Mouse (Mus musculus): ENCODE data around the gene Tbc1d2. TPM values are rescaled to one million over a fixed set of nuclear protein-coding genes. Genes with fewer than 3 reads are reported as not detected.
A peak's percentile ranks its signal among the peaks of the same experiment; 100 is the strongest.
"Not testable (repeated sequence)": the region's sequence is repeated elsewhere in the genome, so short reads cannot be mapped to it uniquely, and the experiment has no call there.

Tbc1d2 gene
- total RNA-seq, 2 experiments from 2014 or later: 0.39 to 0.83 TPM

- DNase-seq (ENCODE audit: low spot score): no peak
These were observed 6.9 kb downstream of the Tbc1d2 start for GRCm38 (mm10) chr4:46642924-46643675.

DNA sequence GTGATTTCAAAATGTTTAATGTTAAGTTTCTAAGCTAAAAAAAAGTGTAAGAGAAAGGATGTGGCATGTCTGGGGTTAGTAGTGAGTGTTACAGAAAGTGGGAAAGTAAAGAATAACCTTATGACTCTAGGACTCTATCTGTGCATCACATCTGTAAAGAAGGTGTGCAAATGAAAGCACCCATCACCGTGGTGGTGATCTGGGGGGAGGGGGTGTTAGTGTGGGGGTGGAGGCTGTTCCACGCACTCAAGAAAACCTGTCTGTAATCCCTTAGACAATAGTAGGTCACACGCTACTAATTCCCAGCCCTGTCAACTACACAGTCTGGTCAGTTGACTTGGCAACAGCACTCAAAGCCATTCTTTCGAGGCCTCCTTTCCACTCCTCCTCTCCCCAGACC lies 8.7 kb downstream of the Tbc1d2 start:
- DNase-seq (ENCODE audit: low spot score): no peak

DNA sequence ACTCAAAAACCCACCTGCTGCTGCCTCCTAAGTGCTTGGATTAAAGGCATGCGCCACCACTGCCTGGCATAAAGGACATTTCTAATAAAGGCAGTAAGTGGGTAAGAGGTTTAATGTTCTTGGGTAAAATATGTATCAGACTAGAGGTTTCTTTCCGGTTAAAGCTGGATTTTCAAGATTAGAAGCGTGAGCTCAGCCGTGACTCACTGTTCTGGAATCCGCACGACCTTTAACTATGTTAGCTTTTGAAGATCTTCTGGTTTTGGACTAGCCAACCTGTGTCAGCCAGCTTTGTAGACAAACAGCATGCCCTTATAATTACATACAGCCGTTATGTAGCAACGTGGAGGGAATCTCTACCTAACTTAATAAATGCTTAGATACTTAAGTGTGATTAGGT lies 10.1 kb downstream of the Tbc1d2 start:
- no peak for DNase-seq (ENCODE audit: low spot score)

GRCm38 (mm10) chr4:46637250-46637649 lies 12.8 kb downstream of the Tbc1d2 start:
- not testable (repeated sequence) for DNase-seq (ENCODE audit: low spot score)

DNA sequence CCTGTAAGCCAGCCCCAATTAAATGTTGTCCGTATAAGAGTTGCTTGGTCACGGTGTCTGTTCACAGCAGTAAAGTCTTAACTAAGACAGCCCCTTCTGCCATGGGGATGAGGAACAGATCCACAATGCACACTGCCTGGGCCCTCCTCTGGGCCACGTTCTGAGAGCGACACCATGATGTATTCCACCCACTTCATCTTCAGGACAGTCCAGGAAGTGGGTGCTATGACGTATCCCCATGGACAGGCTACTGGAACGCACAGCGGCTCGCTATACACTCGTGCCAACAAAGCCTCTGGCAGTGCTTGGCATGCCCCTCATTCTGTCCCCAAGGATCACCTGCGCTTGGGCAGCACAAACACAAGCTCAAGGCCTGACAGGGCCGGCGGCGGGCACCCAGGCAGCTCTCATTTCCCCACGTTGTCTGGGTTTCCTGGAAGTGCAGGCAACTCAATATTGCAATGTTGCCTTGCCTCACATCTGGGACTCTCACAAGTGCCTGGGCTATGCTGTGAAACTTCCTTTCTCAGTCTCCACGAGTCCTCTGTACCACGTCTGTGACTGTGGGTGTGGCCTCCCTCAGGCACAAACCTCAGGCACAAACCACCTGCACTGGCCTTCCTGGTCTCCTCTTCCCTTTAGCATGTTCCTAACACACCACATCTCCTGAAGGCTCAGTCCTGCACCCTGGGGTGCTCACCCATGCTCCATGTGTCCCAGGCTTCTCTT lies 14.1 kb downstream of the Tbc1d2 start:
- no peak for DNase-seq (ENCODE audit: low spot score)

GRCm38 (mm10) chr4:46634881-46635280 lies 15.1 kb downstream of the Tbc1d2 start:
- DNase-seq (ENCODE audit: low spot score): no peak

- not testable (repeated sequence) for DNase-seq (ENCODE audit: low spot score)
These were observed 16.4 kb downstream of the Tbc1d2 start for GRCm38 (mm10) chr4:46633565-46633964.

DNA sequence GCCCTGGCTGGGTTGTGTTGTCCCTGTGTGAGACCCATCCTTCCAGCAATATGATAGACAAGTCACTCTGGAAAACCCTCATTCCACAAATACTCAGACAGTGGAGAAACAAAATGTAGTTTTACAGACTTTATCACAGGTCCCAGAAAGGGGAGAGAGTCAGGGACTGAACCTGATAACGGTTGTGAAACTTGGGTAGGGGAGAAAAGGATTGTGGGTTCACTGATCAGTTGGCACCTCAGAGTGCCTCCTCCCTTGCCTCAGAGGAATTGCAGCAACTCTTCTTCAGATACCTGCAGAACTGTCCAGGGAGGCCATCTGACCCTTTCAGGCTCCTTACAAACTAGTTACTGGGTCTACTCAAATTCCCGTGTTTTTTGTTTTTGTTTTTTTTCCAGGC lies 17.5 kb downstream of the Tbc1d2 start:
- DNase-seq (ENCODE audit: low spot score): no peak

GRCm38 (mm10) chr4:46630390-46630789 lies 19.6 kb downstream of the Tbc1d2 start:
- no peak for DNase-seq (ENCODE audit: low spot score)

DNA sequence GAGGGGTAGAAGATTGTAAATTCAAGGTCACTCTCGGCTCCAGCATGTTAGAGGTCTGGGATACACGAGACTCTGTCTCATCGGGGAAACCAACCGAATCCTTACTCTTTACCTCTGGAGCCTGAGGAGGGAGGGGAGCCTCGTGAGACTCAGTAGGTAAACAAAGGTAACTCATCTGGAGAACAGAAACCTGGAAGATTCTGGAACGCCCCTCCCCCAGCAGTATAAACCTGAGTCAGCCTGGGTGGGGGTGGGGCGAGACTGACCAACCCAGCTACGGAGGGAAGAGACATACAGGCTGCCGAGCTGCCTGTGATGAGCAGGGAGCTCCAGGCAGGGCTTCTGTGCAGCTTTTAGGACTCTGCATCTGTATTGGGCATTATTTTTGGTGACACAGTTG lies 21.1 kb downstream of the Tbc1d2 start:
- no peak for DNase-seq (ENCODE audit: low spot score)

DNA sequence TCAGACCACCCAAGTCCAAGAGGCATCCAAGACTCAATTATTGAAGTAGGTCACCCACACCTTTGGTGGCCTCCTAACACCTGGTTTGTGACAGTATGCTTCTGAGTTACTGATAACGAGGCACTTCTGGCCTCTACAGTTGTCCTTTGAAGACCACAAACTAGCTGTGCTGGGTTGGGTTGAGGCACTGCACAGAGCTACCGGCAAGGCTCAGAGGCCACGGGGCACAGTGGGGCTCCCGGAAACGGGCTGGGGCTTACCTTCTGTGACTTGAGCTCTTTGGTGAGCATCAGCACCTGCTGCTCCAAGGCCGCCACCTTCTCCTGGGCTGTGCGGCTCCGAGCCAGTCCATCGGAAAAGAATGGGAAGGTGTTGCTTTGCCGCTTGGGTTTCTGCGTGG lies 21.9 kb downstream of the Tbc1d2 start:
- no peak for DNase-seq (ENCODE audit: low spot score)

GRCm38 (mm10) chr4:46625101-46625500 lies 24.9 kb downstream of the Tbc1d2 start:
- DNase-seq (ENCODE audit: low spot score): no peak

DNA sequence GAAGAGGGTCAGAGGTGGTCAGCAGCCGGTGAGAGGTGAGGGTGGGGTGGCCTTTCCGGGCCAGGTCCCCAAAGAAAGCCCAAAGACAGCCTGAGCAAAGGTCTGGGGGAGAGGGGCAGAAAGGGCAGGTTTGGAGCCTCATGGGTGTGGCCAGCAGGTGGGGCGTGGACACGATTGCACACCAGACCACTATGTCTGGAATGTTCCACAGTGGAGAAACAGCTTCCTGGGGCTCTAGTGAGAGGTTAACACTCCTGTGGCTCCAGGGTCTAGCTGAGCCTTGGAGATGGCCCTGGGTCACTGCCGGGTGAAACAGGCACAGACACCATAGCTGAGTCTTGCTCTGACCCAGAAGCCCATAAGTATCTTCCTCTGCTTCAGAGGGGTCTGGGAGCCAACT lies 27.0 kb downstream of the Tbc1d2 start:
- DNase-seq (ENCODE audit: low spot score): no peak

- DNase-seq (ENCODE audit: low spot score): no peak
These were observed 29.1 kb downstream of the Tbc1d2 start for GRCm38 (mm10) chr4:46620946-46621345.

GRCm38 (mm10) chr4:46620330-46620729 lies 29.7 kb downstream of the Tbc1d2 start:
- no peak for DNase-seq (ENCODE audit: low spot score)

GRCm38 (mm10) chr4:46618196-46618817 lies 31.7 kb downstream of the Tbc1d2 start:
- DNase-seq (ENCODE audit: low spot score): no peak

GRCm38 (mm10) chr4:46617408-46617807 lies 32.6 kb downstream of the Tbc1d2 start:
- no peak for DNase-seq (ENCODE audit: low spot score)

DNA sequence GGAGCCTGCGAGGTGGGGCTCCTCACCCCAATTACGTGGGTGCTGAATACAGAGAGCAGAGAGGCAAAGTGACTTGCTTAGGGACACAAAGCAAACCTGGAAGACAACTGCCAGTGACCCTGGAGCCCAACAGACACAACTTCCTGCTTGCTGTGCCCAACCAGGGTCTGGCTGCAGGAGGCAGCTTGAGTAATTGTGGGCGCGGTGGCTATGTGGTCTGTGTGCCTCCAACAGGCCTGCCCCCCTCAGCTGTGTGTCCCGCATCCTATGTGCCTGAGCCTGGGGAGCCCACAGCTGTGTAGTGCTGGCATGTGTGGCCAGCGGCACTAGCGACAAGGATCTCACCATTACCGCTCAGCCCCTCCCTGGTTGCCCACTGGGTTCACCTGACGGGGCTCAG lies 35.4 kb downstream of the Tbc1d2 start:
- DNase-seq (ENCODE audit: low spot score): no peak

GRCm38 (mm10) chr4:46613618-46614017 lies 36.4 kb downstream of the Tbc1d2 start:
- DNase-seq (ENCODE audit: low spot score): no peak

- peak; percentile 85 for DNase-seq (ENCODE audit: low spot score)
These were observed 38.8 kb downstream of the Tbc1d2 start for GRCm38 (mm10) chr4:46611181-46611580.

- DNase-seq (ENCODE audit: low spot score): no peak
These were observed 42.4 kb downstream of the Tbc1d2 start for GRCm38 (mm10) chr4:46607601-46608000.

- DNase-seq (ENCODE audit: low spot score): no peak
These were observed 44.6 kb downstream of the Tbc1d2 start for GRCm38 (mm10) chr4:46605451-46605850.

DNA sequence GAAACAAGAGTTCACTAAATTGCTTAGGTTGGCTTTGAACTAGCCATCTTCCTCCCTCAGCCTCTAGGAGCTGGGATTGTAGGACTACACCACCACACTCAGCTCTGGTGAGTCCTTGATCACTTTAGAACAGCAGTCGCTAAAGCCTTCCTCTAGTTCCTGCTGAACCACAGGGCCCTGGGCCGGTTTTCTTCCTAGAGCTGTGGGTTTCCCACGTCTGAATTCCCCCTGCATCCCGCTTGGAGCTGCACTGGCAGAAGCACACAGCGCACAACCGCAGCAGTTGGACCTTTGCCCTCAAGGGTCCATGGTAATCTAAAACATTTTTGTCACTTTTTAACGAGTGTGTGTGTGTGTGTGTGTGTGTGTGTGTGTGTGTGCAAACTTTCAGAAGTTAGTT lies 47.3 kb downstream of the Tbc1d2 start:
- DNase-seq (ENCODE audit: low spot score): no peak

Measured in gastrocnemius, adult 18-20 months (tissue).